Mouse (Mus musculus): Measurements from ENCODE around the gene Slc35f1. TPM values are rescaled to one million over a fixed set of nuclear protein-coding genes. Genes with fewer than 3 reads are reported as not detected.
"Not testable (repeated sequence)": the region's sequence is repeated elsewhere in the genome, so short reads cannot be mapped to it uniquely, and the experiment has no call there.

The Slc35f1 gene
- polyA plus RNA-seq, 1 experiment from 2014 or later, result 22.1 TPM

DNA sequence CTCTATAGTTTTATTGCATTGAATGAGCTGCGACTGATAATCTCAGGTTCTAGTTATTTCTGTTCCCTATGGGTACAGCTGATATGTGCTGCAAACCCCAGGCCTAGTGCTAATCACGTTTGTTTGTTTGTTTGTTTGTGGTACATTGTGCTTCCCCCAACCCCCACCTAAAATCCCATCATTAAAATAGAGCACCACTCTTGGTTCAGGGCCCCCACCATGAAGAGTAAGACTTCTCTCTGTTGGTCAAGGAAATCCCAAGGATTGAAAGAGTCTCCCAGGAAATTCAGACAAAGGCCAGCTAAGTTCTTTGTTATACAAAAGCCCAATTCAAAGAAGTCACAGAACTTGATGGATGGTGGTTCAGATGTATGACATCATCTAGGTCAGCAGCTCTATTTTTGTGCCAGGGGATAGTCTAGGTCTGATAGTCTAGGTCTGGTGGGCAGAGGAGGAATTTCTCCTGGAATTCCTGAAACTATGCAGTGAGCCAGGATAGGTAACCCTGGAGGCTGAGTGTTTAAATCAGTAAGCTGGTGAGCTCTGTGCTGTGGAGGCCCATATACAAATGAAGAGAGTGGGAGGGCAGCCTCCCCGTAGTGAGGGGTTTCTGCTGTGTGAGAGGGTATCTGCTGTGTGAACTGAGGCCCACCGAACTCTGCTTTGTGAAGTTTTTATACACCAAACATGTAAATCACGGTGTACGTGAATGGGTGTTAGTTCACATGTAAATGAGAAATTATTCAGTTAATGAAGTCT is 187.1 kb downstream of the Slc35f1 start:
- Histone ChIP-seq H3K27me3 (no peaks in the 10 kb centered on the region), H3K9ac (no peak overlapping the region), H3K36me3 (no peaks in the 10 kb centered on the region), H3K4me2 (replicated peaks) (no peak overlapping the region), H3K4me3 (no peak overlapping the region), H3K4me1 (peaks cover 21% of the 10 kb centered on the region), H3K9me3 (replicated peaks) (no peaks in the 10 kb centered on the region), H3K27ac (peak overlapping the region; percentile 55)
- WGBS, result 31% methylated on average over 6 of the region's 6 CpGs
- ATAC-seq (ENCODE audit: low FRiP score), result peak; percentile 78

DNA sequence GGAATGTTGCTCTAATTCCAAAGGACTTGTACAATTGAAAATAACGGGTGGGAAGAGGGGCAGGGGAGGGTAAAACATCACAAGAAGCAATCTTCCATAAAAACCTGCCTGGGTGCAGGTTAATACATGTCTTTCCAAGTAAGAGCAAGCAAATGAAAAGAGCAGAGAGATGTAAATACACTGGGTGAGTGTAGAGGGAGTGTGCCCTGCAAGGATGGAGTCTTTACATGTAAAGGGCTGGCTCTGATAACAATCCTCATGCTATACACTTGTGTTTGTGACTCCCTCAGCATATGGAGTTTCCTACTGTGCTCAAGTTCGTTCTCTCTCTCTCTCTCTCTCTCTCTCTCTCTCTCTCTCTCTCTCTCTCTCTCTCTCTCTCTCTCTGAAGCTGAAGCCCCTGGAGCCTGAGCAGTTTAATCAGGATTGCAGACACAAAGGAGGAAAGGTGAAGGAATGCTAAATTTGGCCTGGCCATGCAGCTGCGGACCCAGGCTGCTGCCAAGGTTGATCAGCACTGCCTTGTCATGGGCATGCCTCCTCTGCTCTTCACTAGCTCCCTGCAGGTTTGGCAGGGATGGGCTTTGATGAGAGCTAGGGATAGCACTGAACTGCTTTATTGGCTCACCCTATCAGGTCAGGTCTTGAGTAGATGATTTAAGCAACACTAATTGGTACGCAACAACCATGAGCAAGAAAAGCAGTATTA is 187.9 kb downstream of the Slc35f1 start:
- Histone ChIP-seq H3K4me2 (replicated peaks) (no peak overlapping the region), H3K9ac (no peak overlapping the region), H3K27me3 (no peaks in the 10 kb centered on the region), H3K4me3 (no peak overlapping the region), H3K36me3 (no peaks in the 10 kb centered on the region), H3K4me1 (peaks cover 21% of the 10 kb centered on the region), H3K27ac (peak overlapping the region; percentile 55), H3K9me3 (replicated peaks) (no peaks in the 10 kb centered on the region)
- ATAC-seq (ENCODE audit: low FRiP score), result peak; percentile 35; the same call in 1 of the 2 replicates
- 39% methylated on average over 4 of the region's 4 CpGs for WGBS

DNA sequence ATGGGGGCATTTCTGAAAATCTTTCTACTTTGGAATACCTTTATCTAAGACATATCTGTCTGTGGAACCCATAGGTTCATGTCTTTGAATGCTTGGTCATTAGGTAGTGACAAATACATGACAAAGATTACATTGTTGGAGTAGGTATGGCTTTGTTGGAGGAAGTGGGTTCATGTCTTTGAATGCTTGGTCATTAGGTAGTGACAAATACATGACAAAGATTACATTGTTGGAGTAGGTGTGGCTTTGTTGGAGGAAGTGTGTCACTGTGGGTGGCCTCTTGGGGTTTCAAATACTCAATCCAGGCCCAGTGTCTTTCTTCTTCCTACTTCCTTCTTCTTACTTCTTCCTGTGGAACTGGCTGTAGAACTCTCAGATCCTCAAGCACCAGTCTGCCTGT is 206.4 kb downstream of the Slc35f1 start:
- H3K4me2 ChIP-seq (replicated peaks); ATAC-seq (ENCODE audit: low FRiP score); H3K4me1 ChIP-seq: not testable (repeated sequence)

GRCm38 (mm10) chr10:52904914-52905313 is 214.6 kb downstream of the Slc35f1 start:
- no peak for ATAC-seq (ENCODE audit: low FRiP score)
- Histone ChIP-seq H3K27me3 (no peaks in the 10 kb centered on the region), H3K9ac (no peak overlapping the region), H3K9me3 (replicated peaks) (no peaks in the 10 kb centered on the region), H3K36me3 (no peaks in the 10 kb centered on the region), H3K4me3 (no peak overlapping the region), H3K4me1 (no peaks in the 10 kb centered on the region), H3K4me2 (replicated peaks) (no peak overlapping the region), H3K27ac (no peak overlapping the region)
- 83% methylated on average over 2 of the region's 2 CpGs for WGBS

More for the DNA sequence above, 206.4 kb downstream of the Slc35f1 start:
- H3K27ac ChIP-seq; H3K27me3 ChIP-seq; H3K4me3 ChIP-seq; H3K9me3 ChIP-seq (replicated peaks); H3K36me3 ChIP-seq; H3K9ac ChIP-seq: not testable (repeated sequence)

GRCm38 (mm10) chr10:52911762-52912161 is 221.4 kb downstream of the Slc35f1 start:
- no peaks in the 10 kb centered on the region for H3K9me3 ChIP-seq (replicated peaks)
- 87% methylated on average over 2 of the region's 2 CpGs for WGBS
- no peak overlapping the region for H3K4me2 ChIP-seq (replicated peaks)

DNA sequence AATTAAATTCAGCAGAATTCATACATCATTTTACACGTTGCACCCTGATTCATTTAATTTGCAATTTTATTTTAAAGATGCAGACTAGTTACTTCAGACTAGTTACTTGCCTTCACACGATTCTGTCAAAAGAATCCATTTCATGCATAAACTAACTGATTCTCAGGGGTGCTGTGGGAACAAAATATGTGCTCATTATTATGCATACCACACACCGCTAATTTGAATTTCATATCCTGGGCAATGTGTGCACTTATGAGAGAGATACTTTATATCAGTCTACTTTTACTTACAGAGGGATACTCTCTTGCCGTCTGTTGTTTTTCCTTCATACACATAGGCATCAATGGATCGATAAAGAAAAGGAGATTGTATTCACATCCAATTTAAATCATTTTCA is 228.4 kb downstream of the Slc35f1 start:
- WGBS, result 54% methylated on average over 5 of the region's 5 CpGs
- no peak overlapping the region for H3K4me3 ChIP-seq
- H3K9me3 ChIP-seq (replicated peaks), result no peaks in the 10 kb centered on the region
- H3K4me1 ChIP-seq, result peaks cover 3% of the 10 kb centered on the region; the same call in 1 of the 2 replicates
- 0 out of 2 replicates have a peak, but pooled peaks have one; percentile 60 for ATAC-seq (ENCODE audit: low FRiP score)
- H3K4me2 ChIP-seq (replicated peaks), result no peak overlapping the region
- H3K9ac ChIP-seq, result no peak overlapping the region
- H3K27me3 ChIP-seq, result no peaks in the 10 kb centered on the region
- no peak overlapping the region for H3K27ac ChIP-seq
- no peaks in the 10 kb centered on the region for H3K36me3 ChIP-seq

More at GRCm38 (mm10) chr10:52911762-52912161, 221.4 kb downstream of the Slc35f1 start:
- H3K4me1 ChIP-seq, result no peaks in the 10 kb centered on the region; the same call in 1 of the 2 replicates
- no peak overlapping the region for H3K4me3 ChIP-seq
- no peaks in the 10 kb centered on the region for H3K36me3 ChIP-seq
- ATAC-seq (ENCODE audit: low FRiP score), result no peak
- no peaks in the 10 kb centered on the region for H3K27me3 ChIP-seq
- no peak overlapping the region for H3K27ac ChIP-seq
- no peak overlapping the region for H3K9ac ChIP-seq

DNA sequence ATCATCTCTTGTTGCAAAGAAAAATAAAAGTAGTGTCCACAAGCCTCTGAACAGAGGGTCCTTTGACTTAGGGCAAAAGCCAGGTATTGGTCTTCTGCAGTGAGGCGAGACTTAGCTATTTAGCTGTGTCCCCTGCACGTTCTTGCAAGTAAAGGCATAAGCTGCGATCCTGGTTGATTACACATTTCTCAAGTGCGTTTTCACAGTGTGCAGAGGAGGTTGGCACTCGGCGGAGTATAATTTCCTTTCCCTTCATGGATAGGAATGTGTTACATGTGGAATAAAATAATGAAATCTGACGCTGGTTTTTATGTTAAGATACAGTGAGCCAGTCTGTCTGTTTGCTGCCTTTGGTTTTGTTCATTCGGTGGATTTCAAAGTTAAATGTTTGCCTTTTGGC is 232.8 kb downstream of the Slc35f1 start:
- no peaks in the 10 kb centered on the region for H3K9me3 ChIP-seq (replicated peaks)
- no peak overlapping the region for H3K27ac ChIP-seq
- WGBS, result 69% methylated on average over 8 of the region's 8 CpGs
- no peak for ATAC-seq (ENCODE audit: low FRiP score)
- no peak overlapping the region for H3K4me3 ChIP-seq
- H3K36me3 ChIP-seq, result no peaks in the 10 kb centered on the region
- H3K4me1 ChIP-seq, result peaks cover under 1% of the 10 kb centered on the region; the same call in 1 of the 2 replicates
- H3K4me2 ChIP-seq (replicated peaks), result no peak overlapping the region
- H3K9ac ChIP-seq, result no peak overlapping the region
- no peaks in the 10 kb centered on the region for H3K27me3 ChIP-seq

DNA sequence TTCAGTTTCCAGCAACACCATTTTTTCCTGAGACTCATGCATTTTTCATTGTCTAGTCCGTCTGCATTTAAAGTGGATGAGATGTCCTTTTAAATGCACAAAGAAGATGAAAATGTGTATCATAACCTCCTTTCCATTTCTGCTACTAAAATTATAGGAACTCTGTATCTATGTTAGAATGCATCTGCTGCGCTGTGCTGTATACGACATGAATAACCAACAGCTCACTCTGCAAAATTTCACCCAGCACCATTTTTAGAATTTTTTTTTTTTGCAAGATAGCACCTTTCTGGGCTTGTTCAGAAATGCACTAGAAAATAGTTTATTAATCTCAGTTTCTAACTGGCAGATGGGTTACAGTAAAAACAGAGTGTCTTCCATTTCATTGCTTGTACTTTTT is 236.0 kb downstream of the Slc35f1 start:
- WGBS, result 79% methylated on average over 3 of the region's 3 CpGs
- no peak overlapping the region for H3K9ac ChIP-seq
- H3K27ac ChIP-seq, result no peak overlapping the region
- H3K4me2 ChIP-seq (replicated peaks), result no peak overlapping the region
- H3K9me3 ChIP-seq (replicated peaks), result no peaks in the 10 kb centered on the region
- no peaks in the 10 kb centered on the region for H3K36me3 ChIP-seq
- ATAC-seq (ENCODE audit: low FRiP score), result no peak
- no peaks in the 10 kb centered on the region for H3K4me1 ChIP-seq
- no peak overlapping the region for H3K4me3 ChIP-seq
- H3K27me3 ChIP-seq, result no peaks in the 10 kb centered on the region

DNA sequence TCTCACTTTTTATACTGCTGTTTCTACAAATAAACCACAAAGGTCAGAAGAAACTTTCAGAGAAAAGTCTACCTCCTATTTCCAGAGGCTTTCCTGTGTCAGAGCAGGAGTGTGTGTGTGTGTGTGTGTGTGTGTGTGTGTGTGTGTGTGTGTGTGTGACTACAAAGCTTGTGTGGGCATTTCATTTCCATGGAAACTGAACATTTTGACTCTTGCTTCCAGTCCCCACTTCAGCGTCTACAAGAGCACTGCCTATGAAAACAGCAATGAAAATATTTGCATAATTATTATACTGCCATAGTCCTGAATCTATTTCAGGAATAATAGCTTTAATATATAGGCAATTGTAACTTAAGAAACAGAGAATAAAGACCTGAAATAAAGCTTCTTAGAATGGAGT is 241.8 kb downstream of the Slc35f1 start:
- no peak for ATAC-seq (ENCODE audit: low FRiP score)
- 55% methylated on average over 1 of the region's 1 CpGs for WGBS
- H3K27ac ChIP-seq, result no peak overlapping the region

DNA sequence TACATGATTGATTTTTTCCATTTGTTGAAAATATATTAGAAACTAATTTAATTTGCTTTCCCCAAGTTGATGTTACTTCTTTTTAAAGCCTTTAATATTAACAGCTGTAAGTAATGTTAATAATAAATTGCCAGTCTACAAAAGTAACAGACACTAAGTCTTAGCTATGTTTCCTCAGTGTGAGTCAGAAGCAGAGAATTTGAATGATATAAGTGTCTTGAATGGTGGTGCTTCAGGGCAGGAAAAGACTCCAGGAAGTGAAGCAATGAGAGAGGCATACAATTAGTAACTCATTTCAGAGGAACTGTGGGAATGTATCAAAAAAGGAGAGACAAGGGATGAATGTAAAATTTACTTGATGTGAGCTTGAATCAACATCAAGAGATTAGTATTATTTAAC is 244.3 kb downstream of the Slc35f1 start:
- Histone ChIP-seq H3K9ac (no peak overlapping the region), H3K4me2 (replicated peaks) (no peak overlapping the region), H3K4me3 (no peak overlapping the region), H3K27me3 (no peaks in the 10 kb centered on the region), H3K9me3 (replicated peaks) (no peaks in the 10 kb centered on the region), H3K4me1 (no peaks in the 10 kb centered on the region), H3K27ac (no peak overlapping the region), H3K36me3 (no peaks in the 10 kb centered on the region)
- no peak for ATAC-seq (ENCODE audit: low FRiP score)

More for the DNA sequence above, 241.8 kb downstream of the Slc35f1 start:
- no peaks in the 10 kb centered on the region for H3K9me3 ChIP-seq (replicated peaks)
- no peak overlapping the region for H3K9ac ChIP-seq
- no peak overlapping the region for H3K4me2 ChIP-seq (replicated peaks)
- no peak overlapping the region for H3K4me3 ChIP-seq
- no peaks in the 10 kb centered on the region for H3K36me3 ChIP-seq
- H3K27me3 ChIP-seq, result no peaks in the 10 kb centered on the region
- no peaks in the 10 kb centered on the region for H3K4me1 ChIP-seq

DNA sequence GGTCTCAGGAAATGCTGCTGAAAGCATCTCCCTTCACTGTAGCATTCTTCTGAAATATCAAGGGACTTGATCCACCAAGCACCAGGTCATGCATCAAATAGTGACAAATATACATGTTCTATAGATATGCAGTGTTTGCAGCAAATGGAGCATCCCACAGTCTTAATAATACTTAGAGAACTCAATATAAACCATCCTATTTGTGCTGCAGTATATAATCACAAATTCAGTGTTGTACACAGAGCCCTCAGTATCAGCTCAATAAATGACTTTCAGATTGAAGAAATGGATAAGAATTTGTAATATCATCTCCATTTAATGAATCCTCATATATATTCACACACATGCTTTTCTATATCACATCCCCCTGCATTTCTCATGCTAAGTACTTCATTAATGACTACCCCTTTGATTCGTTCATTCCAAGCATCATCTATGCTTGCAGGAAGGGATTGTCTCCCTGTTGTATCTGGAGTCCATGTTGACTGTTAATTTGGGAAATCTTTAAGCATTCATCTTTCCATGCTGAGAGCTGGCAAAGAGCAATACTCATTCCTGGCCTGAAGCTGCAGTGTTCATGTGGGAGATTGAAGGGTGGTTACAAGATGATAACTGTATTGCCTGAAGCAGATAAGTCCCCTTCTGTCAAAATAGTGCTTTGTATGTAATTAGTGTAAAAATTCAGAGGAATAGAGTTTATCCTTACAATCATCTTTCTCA is 249.9 kb downstream of the Slc35f1 start:
- H3K27me3 ChIP-seq, result no peaks in the 10 kb centered on the region
- H3K9ac ChIP-seq, result no peak overlapping the region
- 0 out of 2 replicates have a peak overlapping the region, but pooled peaks have one; percentile 12 for H3K27ac ChIP-seq
- H3K36me3 ChIP-seq, result no peaks in the 10 kb centered on the region
- no peak overlapping the region for H3K4me2 ChIP-seq (replicated peaks)
- H3K4me3 ChIP-seq, result no peak overlapping the region
- H3K4me1 ChIP-seq, result no peaks in the 10 kb centered on the region
- peak; percentile 64 for ATAC-seq (ENCODE audit: low FRiP score)
- 92% methylated on average over 1 of the region's 1 CpGs for WGBS
- no peaks in the 10 kb centered on the region for H3K9me3 ChIP-seq (replicated peaks)

- Histone ChIP-seq H3K4me3 (no peak overlapping the region), H3K9me3 (replicated peaks) (no peaks in the 10 kb centered on the region), H3K36me3 (no peaks in the 10 kb centered on the region), H3K27me3 (no peaks in the 10 kb centered on the region), H3K9ac (no peak overlapping the region), H3K4me2 (replicated peaks) (no peak overlapping the region), H3K4me1 (no peaks in the 10 kb centered on the region), H3K27ac (peak overlapping the region; percentile 48)
- ATAC-seq (ENCODE audit: low FRiP score), result peak; percentile 56; the same call in 1 of the 2 replicates
- WGBS, result 78% methylated on average over 5 of the region's 5 CpGs
Observed at GRCm38 (mm10) chr10:52940831-52941216, 250.5 kb downstream of the Slc35f1 start.

All from hindbrain, embryonic 12.5 days (tissue).